Mouse (Mus musculus) retina, adult 2 months (tissue): ENCODE measurements around the gene Zfp622.
"Not testable (repeated sequence)": the region's sequence is repeated elsewhere in the genome, so short reads cannot be mapped to it uniquely, and the experiment has no call there.

Source experiments
- DNase-seq: peaks from one replicate; pipeline ENCODE4 v3.0.0-alpha.2; 2012; ENCODE audit warnings: low read depth, low spot score

Gene Zfp622

DNA sequence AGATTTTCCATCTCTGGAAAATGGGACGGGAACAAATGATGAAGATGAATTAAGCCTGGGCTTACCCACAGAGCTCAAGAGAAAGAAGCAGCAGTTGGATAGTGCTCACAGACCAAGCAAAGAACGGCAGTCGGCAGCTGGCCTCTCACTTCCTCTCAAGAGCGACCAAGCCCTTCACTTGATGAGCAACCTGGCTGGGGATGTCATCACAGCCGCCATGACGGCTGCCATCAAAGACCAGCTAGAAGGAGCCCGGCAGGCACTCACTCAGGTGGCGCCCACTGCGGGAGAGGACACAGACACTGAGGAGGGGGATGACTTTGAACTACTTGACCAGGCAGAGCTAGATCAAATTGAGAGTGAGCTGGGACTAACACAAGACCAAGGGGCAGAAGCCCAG, 12.6 kb upstream of the Zfp622 start:
- DNase-seq, result no peak

DNA sequence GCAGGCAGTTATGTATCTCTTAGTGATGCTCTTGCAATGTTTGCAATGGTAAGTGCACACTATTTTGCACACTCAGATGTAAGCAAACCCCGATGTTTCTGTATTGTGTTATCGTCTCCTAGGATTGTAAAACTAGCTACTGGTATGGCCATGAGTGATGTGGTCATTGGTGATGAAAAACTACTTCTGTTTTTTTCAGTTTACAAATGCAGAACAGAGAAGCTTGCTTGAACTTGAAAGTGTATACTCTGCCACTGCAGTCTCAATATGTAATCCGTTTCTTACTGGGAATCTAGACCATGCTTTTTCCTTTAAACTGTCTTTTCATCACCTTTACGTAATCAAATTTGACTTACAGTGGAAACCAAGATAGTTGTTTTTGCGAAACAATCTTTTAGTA, 11.4 kb upstream of the Zfp622 start:
- DNase-seq, result no peak

DNA sequence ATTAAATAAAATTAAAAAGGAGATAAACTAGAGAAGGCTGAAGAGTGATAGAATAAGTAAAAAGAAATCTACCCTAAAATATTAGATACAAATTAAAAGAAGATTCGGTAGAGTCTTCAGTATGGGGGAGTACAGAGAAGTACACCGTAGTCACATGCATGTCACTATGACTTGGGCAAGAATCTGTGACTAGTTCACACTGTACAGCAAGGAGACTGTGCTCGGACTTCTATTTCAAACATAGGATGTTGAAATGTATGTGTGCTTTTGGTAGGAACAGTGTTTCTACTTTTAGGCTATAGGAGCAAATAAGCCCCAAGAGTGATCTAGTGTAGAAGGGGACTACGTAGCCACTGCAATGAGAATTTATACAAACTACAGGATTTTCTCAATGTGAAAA, 9.8 kb upstream of the Zfp622 start:
- DNase-seq, result no peak

DNA sequence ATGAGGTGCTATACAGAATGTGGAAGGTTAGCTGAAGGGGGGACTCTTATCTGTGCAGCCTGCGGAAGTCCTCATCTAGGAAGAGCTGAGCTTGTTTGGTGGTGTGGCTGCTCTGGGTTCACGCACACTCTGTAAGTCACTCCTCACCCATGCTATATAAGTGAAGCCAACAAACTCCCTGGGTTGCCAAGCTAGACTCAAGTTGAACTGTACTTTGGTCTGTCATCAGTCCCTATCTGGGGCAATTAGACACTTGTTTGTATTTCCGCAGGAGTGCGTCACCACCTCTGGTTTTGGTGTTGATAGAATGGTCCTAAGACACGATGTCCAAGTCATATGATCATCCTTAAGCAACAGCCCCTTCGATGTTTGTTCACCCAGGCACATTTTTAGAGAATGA, 8.4 kb upstream of the Zfp622 start:
- no peak for DNase-seq

DNA sequence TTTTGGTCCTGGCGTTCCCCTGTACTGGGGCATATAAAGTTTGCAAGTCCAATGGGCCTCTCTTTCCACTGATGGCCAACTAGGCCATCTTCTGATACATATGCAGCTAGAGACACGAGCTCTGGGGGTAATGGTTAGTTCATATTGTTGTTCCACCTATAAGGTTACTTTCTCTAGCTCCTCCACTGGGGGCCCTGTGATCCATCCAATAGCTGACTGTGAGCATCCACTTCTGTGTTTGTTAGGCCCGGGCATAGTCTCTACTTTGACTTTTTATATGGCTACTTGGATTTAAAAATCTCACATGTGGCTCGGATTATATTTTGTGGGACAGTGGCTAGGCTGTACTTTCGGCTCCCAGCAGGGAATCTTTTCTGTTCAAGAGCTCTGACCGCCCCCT, 552 bp upstream of the Zfp622 start:
- DNase-seq, result not testable (repeated sequence)

DNA sequence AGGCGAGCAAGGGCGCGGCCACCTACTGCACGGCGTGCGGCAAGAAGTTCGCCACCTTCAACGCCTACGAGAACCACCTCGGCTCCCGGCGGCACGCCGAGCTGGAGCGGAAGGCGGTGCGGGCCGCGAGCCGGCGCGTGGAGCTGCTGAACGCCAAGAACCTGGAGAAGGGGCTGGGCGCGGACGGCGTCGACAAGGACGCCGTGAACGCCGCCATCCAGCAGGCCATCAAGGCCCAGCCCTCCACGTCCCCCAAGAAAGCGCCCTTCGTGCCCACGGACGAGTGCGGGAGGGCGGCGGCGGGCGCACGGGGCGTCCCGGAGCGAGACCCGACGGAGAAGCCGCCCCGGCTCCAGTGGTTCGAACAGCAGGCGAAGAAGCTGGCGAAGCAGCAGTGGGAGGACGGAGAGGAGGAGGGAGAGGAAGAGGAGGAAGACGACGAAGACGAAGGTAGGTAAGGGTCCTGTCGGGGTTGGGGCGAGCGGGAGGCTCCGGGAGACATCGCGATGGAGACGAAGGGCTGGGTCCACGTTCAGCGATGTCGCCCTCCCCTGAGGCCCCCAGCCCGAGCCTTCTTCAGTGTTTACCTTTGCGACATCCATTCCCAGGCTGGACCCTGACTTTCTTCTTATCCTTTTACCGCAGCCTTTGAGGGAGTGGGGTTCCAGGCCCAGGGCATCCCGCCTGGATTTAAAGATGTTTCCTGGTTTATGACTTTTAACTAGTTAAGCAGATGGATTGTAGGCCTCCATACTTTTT, 747 bp downstream of the Zfp622 start:
- no peak for DNase-seq

DNA sequence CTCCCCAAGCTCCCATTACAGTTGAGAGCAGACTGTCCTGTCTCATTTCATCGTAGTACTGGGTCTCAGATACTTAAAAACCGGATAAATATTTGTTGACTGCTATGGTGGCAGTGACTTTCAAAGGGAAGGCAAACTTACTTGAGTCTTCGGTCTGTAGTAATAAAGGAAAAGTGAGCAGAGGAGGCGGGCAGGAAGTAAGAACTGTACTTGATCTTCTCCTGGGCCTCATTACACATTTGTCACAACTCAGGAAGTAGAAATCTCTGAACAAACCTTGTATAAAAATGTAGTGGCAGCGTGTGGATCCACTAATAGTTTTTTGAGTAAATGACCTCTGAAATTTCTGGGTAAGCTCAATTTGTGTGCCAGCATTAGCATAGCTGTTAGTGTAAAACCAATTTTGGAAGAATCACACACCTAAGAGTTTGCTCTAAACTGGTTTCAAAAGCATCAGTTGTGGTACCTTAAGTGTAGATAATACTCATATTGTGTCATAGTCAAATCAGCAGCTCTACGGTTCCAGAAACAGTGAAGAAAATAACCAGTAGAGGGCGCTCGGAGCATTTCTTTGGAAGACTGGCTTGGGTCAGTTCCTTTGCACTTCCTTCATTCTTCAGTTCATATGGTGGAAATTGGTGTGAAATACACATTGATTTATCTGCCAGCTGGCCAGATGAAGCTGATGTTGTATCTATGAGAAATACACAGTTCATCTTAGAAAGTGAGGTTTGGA, 9.0 kb downstream of the Zfp622 start:
- DNase-seq, result peak; percentile 29

DNA sequence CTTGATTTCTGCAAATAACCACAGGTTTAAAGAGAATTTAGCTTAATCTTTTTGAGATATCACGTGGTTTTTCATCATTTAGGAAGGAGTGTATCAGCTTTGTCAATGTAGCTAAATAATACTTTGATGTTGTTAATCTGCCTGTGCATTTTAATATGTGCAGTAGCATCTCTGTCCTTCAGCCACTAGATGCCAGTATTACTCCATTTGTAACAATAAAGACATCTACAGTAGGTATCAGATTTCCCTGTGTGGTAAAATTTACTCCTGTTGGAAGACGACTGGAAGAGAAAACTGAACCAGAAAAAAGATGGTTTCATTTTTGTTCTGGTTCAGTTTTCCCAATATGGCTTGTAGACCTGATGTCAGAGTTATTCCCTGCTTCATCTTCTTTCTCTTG, 11.4 kb downstream of the Zfp622 start:
- peak; percentile 39 for DNase-seq

DNA sequence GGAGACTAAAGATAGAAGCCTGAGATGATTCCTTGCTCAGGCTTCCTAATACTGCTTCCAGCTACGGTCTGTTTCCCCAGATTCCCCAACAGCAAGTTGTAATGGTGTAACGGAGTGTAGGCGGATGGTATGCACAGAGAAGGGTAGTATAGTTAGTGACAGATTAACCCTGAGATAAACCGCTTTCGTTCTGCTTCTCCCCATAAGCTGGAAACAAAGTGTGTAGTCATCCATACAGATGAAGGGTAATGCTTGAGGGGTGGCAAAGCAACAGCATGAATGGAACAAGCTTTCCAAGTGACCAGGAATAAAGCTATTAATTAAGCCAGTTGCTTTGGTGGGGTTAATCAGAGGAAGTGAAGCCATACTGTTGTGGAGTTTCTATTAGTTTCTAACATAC, 15.4 kb downstream of the Zfp622 start:
- DNase-seq, result not testable (repeated sequence)

DNA sequence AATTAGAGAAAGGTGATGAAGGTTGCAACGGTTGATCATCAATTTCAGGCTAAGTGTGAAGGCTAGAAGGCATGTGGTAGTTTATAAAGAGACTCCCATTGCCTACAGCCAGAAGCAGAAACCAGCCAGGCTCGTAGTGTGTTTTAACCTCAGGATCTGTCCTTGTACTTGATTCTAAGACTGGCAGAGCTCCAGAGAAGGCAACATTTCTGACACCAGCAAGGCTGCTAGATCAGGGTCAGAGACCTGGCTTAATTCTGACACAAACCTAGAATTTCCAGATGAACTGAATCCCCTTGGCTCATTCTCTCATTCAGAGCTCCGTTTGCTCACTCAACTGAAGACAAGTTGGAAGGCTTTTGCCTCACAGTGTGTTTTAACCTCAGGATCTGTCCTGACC, 24.5 kb downstream of the Zfp622 start:
- no peak for DNase-seq

DNA sequence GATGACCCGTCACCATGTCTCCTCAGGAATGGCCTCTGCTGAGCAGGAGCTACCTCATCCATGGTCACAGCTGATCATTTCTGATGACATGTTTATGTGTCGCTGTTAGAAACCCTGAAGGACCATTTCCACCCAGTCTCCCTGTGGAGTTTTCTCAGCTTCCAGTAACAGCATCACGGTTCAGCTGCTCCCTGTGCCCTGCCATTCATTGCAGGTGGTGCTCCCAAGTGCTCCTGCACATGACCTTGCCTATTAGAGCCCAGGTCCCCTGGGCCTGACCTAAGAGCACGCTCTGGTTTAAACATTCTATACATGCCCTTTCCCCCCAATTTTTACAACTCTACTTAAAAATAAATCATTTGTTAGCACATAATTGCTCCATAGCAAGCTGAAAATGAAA, 28.7 kb downstream of the Zfp622 start:
- DNase-seq, result no peak

DNA sequence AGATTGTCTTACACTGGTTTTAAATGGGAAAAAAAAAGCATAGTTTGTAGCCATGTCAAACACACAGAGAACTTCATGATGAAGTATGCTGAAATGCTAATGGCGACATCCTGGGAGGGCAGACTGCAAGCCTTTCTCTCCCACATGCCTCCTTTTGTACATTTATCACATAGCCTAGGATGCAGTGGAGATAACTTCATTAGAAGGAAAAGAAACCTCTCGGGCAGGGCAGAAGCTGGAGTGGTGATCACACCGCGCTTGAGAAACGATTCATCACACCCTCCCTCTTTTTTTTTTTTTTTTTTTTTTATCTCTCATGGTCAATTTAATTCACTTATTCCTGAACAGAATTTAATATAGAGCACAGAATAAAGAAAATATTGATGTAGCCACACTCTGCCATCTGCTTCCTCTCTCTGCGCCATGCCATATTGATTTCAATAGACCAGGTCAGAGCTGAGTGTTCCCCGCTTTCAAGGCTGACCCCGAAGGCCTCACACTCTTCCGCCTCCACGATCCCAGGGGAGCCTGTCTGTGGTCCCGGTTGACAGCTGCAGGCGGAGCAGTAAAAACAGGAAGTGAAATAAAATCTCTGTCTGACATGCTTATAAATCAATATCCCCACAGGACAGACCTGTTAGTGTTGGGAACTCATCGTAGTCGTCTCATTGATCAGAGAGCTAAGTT, 32.0 kb downstream of the Zfp622 start:
- no peak for DNase-seq

DNA sequence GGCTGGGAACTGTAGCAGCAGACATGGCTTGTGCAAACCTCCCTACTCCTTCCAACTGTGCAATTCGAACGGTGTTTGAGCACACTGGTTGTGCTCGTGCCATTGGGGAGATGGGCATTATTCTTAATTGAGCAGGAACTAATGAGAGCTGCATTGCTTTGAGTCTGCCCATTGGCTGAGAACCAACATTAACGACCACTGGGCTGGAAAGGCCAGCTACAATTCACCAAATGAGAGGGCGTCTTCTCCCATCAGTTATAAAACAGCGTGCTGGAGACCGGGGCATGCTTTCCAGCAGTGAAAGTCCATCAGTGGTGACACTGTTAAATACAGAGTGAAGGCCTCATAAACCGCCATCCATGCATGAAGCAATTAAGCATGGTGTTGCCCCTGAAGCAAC, 37.6 kb downstream of the Zfp622 start:
- DNase-seq, result no peak

DNA sequence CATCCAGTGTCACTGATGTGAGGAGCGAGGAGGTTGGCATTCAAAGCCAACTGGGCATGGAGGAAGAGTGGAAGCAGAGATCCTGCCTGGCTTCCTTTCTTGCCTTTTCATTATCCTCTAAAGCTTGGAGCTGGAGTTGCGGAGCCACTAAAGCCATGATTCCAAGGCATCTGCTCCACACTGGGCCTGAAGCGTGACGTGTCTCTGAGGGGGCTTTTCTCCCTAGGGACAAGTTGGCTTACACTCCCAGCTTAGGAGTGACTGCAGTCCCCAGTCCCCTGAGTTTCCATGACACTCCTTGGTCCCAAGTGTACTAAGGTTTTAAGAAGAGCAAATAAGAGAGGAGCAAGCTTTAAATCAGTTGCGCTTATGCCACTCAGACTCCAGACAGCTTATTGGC, 38.5 kb downstream of the Zfp622 start:
- DNase-seq, result no peak

DNA sequence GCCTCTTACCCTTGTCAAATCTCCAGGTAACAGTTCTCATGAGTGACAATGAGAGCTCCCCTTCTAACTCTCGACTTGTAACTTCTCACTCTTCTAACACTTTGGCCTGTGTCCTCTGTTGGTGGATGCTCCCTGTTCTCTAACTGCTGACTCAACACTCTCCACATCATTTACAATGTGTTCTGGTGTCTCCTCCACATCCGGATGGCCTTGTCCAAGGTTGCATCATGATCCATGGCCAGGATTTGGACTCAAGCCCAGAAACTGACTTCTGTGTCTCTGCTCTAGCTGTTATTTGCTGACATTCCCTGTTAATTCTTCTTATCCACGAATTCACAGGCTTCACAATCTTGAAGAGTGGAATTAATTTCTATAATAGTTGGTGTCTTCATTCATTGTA, 47.5 kb downstream of the Zfp622 start:
- no peak for DNase-seq

DNA sequence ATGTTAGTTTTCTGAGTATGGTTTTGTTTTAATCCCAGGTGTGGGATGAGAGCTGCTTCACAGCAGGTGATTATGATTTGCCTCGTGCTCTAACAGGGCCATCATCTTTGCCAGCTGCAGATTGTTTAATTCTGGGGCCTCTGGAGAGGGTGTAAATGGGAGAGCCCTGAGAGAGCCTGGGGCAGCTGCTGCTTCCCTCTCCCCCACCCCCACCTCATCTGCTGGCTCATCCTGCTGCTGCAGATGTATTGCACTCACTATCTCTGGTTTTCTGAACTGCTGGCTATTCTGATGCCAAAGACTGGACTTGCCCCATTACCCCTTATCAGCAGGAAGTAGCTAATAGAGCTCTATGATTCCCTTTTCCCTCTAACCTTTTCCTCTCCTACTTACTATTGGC, 56.4 kb downstream of the Zfp622 start:
- DNase-seq, result no peak

DNA sequence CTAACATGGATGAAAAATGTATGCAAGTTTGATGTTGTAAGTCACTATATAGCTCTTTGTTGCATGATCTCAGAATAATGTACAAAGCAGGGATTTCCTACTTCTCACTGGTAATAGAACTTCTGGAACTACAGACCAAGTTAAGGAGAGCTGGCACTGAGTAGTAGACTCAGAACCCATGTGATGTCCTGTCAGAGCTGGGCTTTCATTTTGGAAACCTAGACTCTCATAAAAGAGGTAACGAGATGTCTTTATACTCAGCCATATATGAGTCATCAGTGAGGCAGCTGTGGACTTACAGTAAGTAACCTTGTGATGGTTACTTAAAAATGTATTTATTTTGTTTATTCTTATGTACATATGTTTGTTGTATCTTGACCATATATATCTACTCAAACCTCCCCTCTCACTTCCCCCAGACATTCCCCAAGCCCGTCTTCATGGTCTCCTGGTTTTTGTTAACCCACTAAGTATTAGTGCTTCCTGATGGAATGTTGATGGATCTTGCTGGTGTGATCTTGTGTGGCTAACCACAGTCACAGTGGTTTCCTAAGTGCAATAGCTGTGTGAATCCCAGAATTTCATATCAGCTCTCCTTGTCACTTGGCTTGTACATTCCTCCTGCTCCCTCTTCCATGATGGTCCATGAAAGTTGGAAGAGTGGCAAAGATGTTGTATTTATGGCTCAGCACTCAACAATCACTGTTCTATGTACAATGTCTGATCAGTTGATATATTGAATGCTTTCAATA, 57.2 kb downstream of the Zfp622 start:
- DNase-seq, result no peak
